Mouse (Mus musculus): ENCODE data around the gene Lpin2. TPM values are rescaled to one million over a fixed set of nuclear protein-coding genes. Genes with fewer than 3 reads are reported as not detected.

The Lpin2 gene
- polyA plus RNA-seq, 1 experiment, result 133 TPM

DNA sequence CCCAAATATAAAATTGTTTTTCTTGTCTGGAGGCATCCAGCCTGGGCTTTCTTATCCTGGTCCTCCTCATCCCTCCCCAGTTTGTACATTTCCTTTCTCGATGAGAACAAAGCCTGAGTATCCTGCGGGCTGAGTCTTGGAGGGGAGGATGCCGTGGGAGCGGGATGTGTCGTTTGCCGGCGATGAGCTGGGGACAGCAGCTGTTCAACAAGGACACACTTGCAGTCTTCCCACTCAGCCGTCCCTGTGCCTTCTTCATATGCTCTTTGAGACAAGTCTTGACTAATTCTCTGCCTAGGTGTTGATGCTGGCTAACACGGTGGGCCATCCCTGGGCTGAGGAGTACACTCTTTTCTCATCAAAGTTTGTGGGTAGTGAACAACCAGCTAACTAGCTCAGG lies 13.5 kb upstream of the Lpin2 start:
- Histone ChIP-seq H3K4me3 (ENCODE audit: insufficient read depth, low read length) (no peak overlapping the region), H3K27ac (ENCODE audit: insufficient read depth, low read depth, low read length) (no peak overlapping the region), H3K4me1 (ENCODE audit: control insufficient read depth, insufficient read depth, low read length) (peaks cover 19% of the 10 kb centered on the region)
- no peak for TF ChIP-seq POLR2A (IDR thresholded peaks at IDR 0.05; ENCODE audit: borderline replicate concordance, low read depth, low read length)
- TF ChIP-seq CTCF (IDR thresholded peaks at IDR 0.05; ENCODE audit: low read depth, low read length), result no peak

GRCm38 (mm10) chr17:71169639-71170038 lies 12.7 kb upstream of the Lpin2 start:
- TF ChIP-seq POLR2A (IDR thresholded peaks at IDR 0.05; ENCODE audit: borderline replicate concordance, low read depth, low read length), result no peak
- no peak for TF ChIP-seq CTCF (IDR thresholded peaks at IDR 0.05; ENCODE audit: low read depth, low read length)
- Histone ChIP-seq H3K4me1 (ENCODE audit: control insufficient read depth, insufficient read depth, low read length) (peaks cover 15% of the 10 kb centered on the region), H3K4me3 (ENCODE audit: insufficient read depth, low read length) (no peak overlapping the region), H3K27ac (ENCODE audit: insufficient read depth, low read depth, low read length) (no peak overlapping the region)

GRCm38 (mm10) chr17:71171161-71171560 lies 11.2 kb upstream of the Lpin2 start:
- peaks cover 9% of the 10 kb centered on the region for H3K4me1 ChIP-seq (ENCODE audit: control insufficient read depth, insufficient read depth, low read length)
- no peak overlapping the region for H3K27ac ChIP-seq (ENCODE audit: insufficient read depth, low read depth, low read length)
- no peak for TF ChIP-seq CTCF (IDR thresholded peaks at IDR 0.05; ENCODE audit: low read depth, low read length)
- no peak for TF ChIP-seq POLR2A (IDR thresholded peaks at IDR 0.05; ENCODE audit: borderline replicate concordance, low read depth, low read length)

DNA sequence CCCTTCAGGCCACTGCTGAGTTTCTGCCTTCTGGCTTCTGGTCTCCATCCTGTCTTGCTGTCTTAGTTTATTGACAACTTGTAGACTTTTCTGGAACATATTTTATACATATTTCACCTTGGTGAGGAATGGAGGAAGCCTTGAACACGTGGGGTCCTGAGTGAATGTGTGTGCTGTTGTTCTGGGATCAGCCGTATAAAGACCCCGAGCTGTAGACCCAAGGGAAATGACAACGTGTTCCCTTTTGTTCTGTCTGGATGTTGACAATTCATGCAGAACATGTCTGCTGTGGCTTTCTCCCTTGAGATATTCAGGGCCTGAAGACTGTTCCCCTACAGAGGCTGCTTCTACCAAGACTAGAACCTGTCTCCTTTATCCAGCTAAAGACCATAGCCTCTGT lies 5.0 kb upstream of the Lpin2 start:
- TF ChIP-seq POLR2A (IDR thresholded peaks at IDR 0.05; ENCODE audit: borderline replicate concordance, low read depth, low read length) (no peak), CTCF (IDR thresholded peaks at IDR 0.05; ENCODE audit: low read depth, low read length) (no peak)
- Histone ChIP-seq H3K4me1 (ENCODE audit: control insufficient read depth, insufficient read depth, low read length) (peaks cover 36% of the 10 kb centered on the region), H3K4me3 (ENCODE audit: insufficient read depth, low read length) (no peak overlapping the region), H3K27ac (ENCODE audit: insufficient read depth, low read depth, low read length) (no peak overlapping the region)

More at GRCm38 (mm10) chr17:71171161-71171560, 11.2 kb upstream of the Lpin2 start:
- H3K4me3 ChIP-seq (ENCODE audit: insufficient read depth, low read length), result no peak overlapping the region

DNA sequence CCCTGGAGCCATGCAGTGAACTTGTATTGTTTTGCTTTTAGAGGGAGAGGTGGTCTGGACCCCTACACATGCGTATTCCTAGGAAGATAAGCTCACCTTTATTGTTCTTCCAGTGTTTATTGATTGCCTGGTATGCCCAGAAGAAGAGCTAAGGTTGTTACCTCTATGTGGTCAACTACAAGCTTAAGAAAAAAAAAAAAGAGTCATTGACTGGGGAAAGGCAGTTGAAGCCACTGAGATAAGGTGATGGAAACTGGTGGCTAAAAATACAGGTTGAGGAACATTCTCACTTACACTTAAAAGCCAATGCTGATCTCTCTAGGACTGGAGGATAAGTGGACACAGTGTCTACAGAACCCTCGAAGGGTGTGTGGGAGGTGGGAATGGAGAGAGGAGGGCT lies 4.4 kb upstream of the Lpin2 start:
- peak overlapping the region; percentile 97 for H3K27ac ChIP-seq (ENCODE audit: insufficient read depth, low read depth, low read length)
- TF ChIP-seq POLR2A (IDR thresholded peaks at IDR 0.05; ENCODE audit: borderline replicate concordance, low read depth, low read length), result no peak
- TF ChIP-seq CTCF (IDR thresholded peaks at IDR 0.05; ENCODE audit: low read depth, low read length), result no peak
- peak overlapping the region; percentile 25 for H3K4me3 ChIP-seq (ENCODE audit: insufficient read depth, low read length)
- peaks cover 37% of the 10 kb centered on the region for H3K4me1 ChIP-seq (ENCODE audit: control insufficient read depth, insufficient read depth, low read length)

GRCm38 (mm10) chr17:71178530-71179181 lies 3.7 kb upstream of the Lpin2 start:
- H3K4me1 ChIP-seq (ENCODE audit: control insufficient read depth, insufficient read depth, low read length), result peaks cover 37% of the 10 kb centered on the region
- peak overlapping the region; percentile 97 for H3K27ac ChIP-seq (ENCODE audit: insufficient read depth, low read depth, low read length)
- TF ChIP-seq POLR2A (IDR thresholded peaks at IDR 0.05; ENCODE audit: borderline replicate concordance, low read depth, low read length) (no peak), CTCF (IDR thresholded peaks at IDR 0.05; ENCODE audit: low read depth, low read length) (no peak)
- peak overlapping the region; percentile 54 for H3K4me3 ChIP-seq (ENCODE audit: insufficient read depth, low read length)

- H3K4me3 ChIP-seq (ENCODE audit: insufficient read depth, low read length), result 0 out of 2 replicates have a peak overlapping the region, but pooled peaks have one; percentile 34
- H3K4me1 ChIP-seq (ENCODE audit: control insufficient read depth, insufficient read depth, low read length), result peaks cover 37% of the 10 kb centered on the region
- H3K27ac ChIP-seq (ENCODE audit: insufficient read depth, low read depth, low read length), result peak overlapping the region; percentile 79
- TF ChIP-seq POLR2A (IDR thresholded peaks at IDR 0.05; ENCODE audit: borderline replicate concordance, low read depth, low read length) (no peak), CTCF (IDR thresholded peaks at IDR 0.05; ENCODE audit: low read depth, low read length) (no peak)
Measured at GRCm38 (mm10) chr17:71179551-71180309, 2.6 kb upstream of the Lpin2 start.

GRCm38 (mm10) chr17:71180601-71181000 lies 1.8 kb upstream of the Lpin2 start:
- no peak overlapping the region for H3K27ac ChIP-seq (ENCODE audit: insufficient read depth, low read depth, low read length)
- TF ChIP-seq POLR2A (IDR thresholded peaks at IDR 0.05; ENCODE audit: borderline replicate concordance, low read depth, low read length), result no peak
- TF ChIP-seq CTCF (IDR thresholded peaks at IDR 0.05; ENCODE audit: low read depth, low read length), result no peak
- H3K4me1 ChIP-seq (ENCODE audit: control insufficient read depth, insufficient read depth, low read length), result peaks cover 44% of the 10 kb centered on the region
- H3K4me3 ChIP-seq (ENCODE audit: insufficient read depth, low read length), result no peak overlapping the region

- Histone ChIP-seq H3K27ac (ENCODE audit: insufficient read depth, low read depth, low read length) (peak overlapping the region; percentile 59), H3K4me1 (ENCODE audit: control insufficient read depth, insufficient read depth, low read length) (peaks cover 42% of the 10 kb centered on the region), H3K4me3 (ENCODE audit: insufficient read depth, low read length) (peak overlapping the region; percentile 64)
- TF ChIP-seq POLR2A (IDR thresholded peaks at IDR 0.05; ENCODE audit: borderline replicate concordance, low read depth, low read length) (no peak), CTCF (IDR thresholded peaks at IDR 0.05; ENCODE audit: low read depth, low read length) (no peak)
Measured at GRCm38 (mm10) chr17:71182871-71183656, 704 bp downstream of the Lpin2 start.
